Mouse (Mus musculus): ENCODE measurements around the gene Npb. TPM values are rescaled to one million over a fixed set of nuclear protein-coding genes. Genes with fewer than 3 reads are reported as not detected.
"Not testable (repeated sequence)": the region's sequence is repeated elsewhere in the genome, so short reads cannot be mapped to it uniquely, and the experiment has no call there.

The Npb gene
- polyA plus RNA-seq (2012; rRNA removed) = 2.2 and 2.8 TPM in 2 replicates

GRCm38 (mm10) chr11:120608241-120609034 lies at the start of gene Npb:
TSS of gene Npb (plus strand) at chr11:120608477.
- Histone ChIP-seq H3K27me3 (ENCODE audit: control insufficient read depth, insufficient read depth, low read length) (no peaks in the 10 kb centered on the region), H3K4me1 (replicated peaks; ENCODE audit: control insufficient read depth, insufficient read depth, low read length) (no peaks in the 10 kb centered on the region), H3K27ac (ENCODE audit: control insufficient read depth, insufficient read depth, low read length) (no peak within 1 kb of the TSS), H3K4me3 (ENCODE audit: control insufficient read depth, insufficient read depth, low read length) (no peak within 1 kb of the TSS), H3K36me3 (ENCODE audit: control insufficient read depth, insufficient read depth, low read length) (peaks cover 14% of the 10 kb centered on the region)
- TF ChIP-seq POLR2A (IDR thresholded peaks at IDR 0.05; ENCODE audit: control insufficient read depth, extremely low read depth, insufficient read depth, low read length, poor library complexity) = no peak
- 0 out of 2 replicates have a peak, but pooled peaks have one; percentile 18 for TF ChIP-seq CTCF (IDR thresholded peaks at IDR 0.05; ENCODE audit: borderline replicate concordance, control insufficient read depth, extremely low read depth, insufficient read depth, low read length, poor library complexity)
- DNase-seq = no peak
- WGBS = 54% methylated on average over 45 of the region's 45 CpGs

GRCm38 (mm10) chr11:120558843-120559242 lies 49.4 kb upstream of the Npb start:
- peaks cover 38% of the 10 kb centered on the region for H3K36me3 ChIP-seq (ENCODE audit: control insufficient read depth, insufficient read depth, low read length)
- H3K27me3 ChIP-seq (ENCODE audit: control insufficient read depth, insufficient read depth, low read length); H3K4me1 ChIP-seq (replicated peaks; ENCODE audit: control insufficient read depth, insufficient read depth, low read length); H3K27ac ChIP-seq (ENCODE audit: control insufficient read depth, insufficient read depth, low read length); H3K4me3 ChIP-seq (ENCODE audit: control insufficient read depth, insufficient read depth, low read length); DNase-seq: not testable (repeated sequence)
- WGBS = 92% methylated on average over 6 of the region's 6 CpGs

GRCm38 (mm10) chr11:120560952-120561728 lies 47.1 kb upstream of the Npb start:
- no peaks in the 10 kb centered on the region for H3K4me1 ChIP-seq (replicated peaks; ENCODE audit: control insufficient read depth, insufficient read depth, low read length)
- no peak overlapping the region for H3K27ac ChIP-seq (ENCODE audit: control insufficient read depth, insufficient read depth, low read length)
- WGBS = 92% methylated on average over 13 of the region's 13 CpGs
- no peak for TF ChIP-seq POLR2A (IDR thresholded peaks at IDR 0.05; ENCODE audit: control insufficient read depth, extremely low read depth, insufficient read depth, low read length, poor library complexity)
- no peak for TF ChIP-seq CTCF (IDR thresholded peaks at IDR 0.05; ENCODE audit: borderline replicate concordance, control insufficient read depth, extremely low read depth, insufficient read depth, low read length, poor library complexity)
- H3K27me3 ChIP-seq (ENCODE audit: control insufficient read depth, insufficient read depth, low read length) = no peaks in the 10 kb centered on the region
- H3K36me3 ChIP-seq (ENCODE audit: control insufficient read depth, insufficient read depth, low read length) = peaks cover 57% of the 10 kb centered on the region
- no peak for DNase-seq
- H3K4me3 ChIP-seq (ENCODE audit: control insufficient read depth, insufficient read depth, low read length) = no peak overlapping the region

GRCm38 (mm10) chr11:120562949-120563348 lies 45.3 kb upstream of the Npb start:
- Histone ChIP-seq H3K27me3 (ENCODE audit: control insufficient read depth, insufficient read depth, low read length) (no peaks in the 10 kb centered on the region), H3K36me3 (ENCODE audit: control insufficient read depth, insufficient read depth, low read length) (peaks cover 75% of the 10 kb centered on the region), H3K4me1 (replicated peaks; ENCODE audit: control insufficient read depth, insufficient read depth, low read length) (no peaks in the 10 kb centered on the region), H3K27ac (ENCODE audit: control insufficient read depth, insufficient read depth, low read length) (no peak overlapping the region), H3K4me3 (ENCODE audit: control insufficient read depth, insufficient read depth, low read length) (no peak overlapping the region)
- 97% methylated on average over 13 of the region's 13 CpGs for WGBS
- DNase-seq = no peak
- TF ChIP-seq CTCF (IDR thresholded peaks at IDR 0.05; ENCODE audit: borderline replicate concordance, control insufficient read depth, extremely low read depth, insufficient read depth, low read length, poor library complexity) = no peak
- no peak for TF ChIP-seq POLR2A (IDR thresholded peaks at IDR 0.05; ENCODE audit: control insufficient read depth, extremely low read depth, insufficient read depth, low read length, poor library complexity)

GRCm38 (mm10) chr11:120565114-120565513 lies 43.2 kb upstream of the Npb start:
- WGBS = 90% methylated on average over 9 of the region's 9 CpGs
- Histone ChIP-seq H3K36me3 (ENCODE audit: control insufficient read depth, insufficient read depth, low read length) (peaks cover 82% of the 10 kb centered on the region), H3K4me1 (replicated peaks; ENCODE audit: control insufficient read depth, insufficient read depth, low read length) (no peaks in the 10 kb centered on the region), H3K4me3 (ENCODE audit: control insufficient read depth, insufficient read depth, low read length) (no peak overlapping the region), H3K27ac (ENCODE audit: control insufficient read depth, insufficient read depth, low read length) (no peak overlapping the region), H3K27me3 (ENCODE audit: control insufficient read depth, insufficient read depth, low read length) (no peaks in the 10 kb centered on the region)
- TF ChIP-seq POLR2A (IDR thresholded peaks at IDR 0.05; ENCODE audit: control insufficient read depth, extremely low read depth, insufficient read depth, low read length, poor library complexity) = no peak
- TF ChIP-seq CTCF (IDR thresholded peaks at IDR 0.05; ENCODE audit: borderline replicate concordance, control insufficient read depth, extremely low read depth, insufficient read depth, low read length, poor library complexity) = no peak
- no peak for DNase-seq

GRCm38 (mm10) chr11:120568324-120568723 lies 40.0 kb upstream of the Npb start:
- TF ChIP-seq POLR2A (IDR thresholded peaks at IDR 0.05; ENCODE audit: control insufficient read depth, extremely low read depth, insufficient read depth, low read length, poor library complexity) (no peak), CTCF (IDR thresholded peaks at IDR 0.05; ENCODE audit: borderline replicate concordance, control insufficient read depth, extremely low read depth, insufficient read depth, low read length, poor library complexity) (no peak)
- no peaks in the 10 kb centered on the region for H3K27me3 ChIP-seq (ENCODE audit: control insufficient read depth, insufficient read depth, low read length)
- peaks cover 50% of the 10 kb centered on the region for H3K36me3 ChIP-seq (ENCODE audit: control insufficient read depth, insufficient read depth, low read length)
- WGBS = 97% methylated on average over 6 of the region's 6 CpGs
- no peak for DNase-seq
- peaks cover 5% of the 10 kb centered on the region for H3K4me1 ChIP-seq (replicated peaks; ENCODE audit: control insufficient read depth, insufficient read depth, low read length)
- H3K4me3 ChIP-seq (ENCODE audit: control insufficient read depth, insufficient read depth, low read length) = no peak overlapping the region
- no peak overlapping the region for H3K27ac ChIP-seq (ENCODE audit: control insufficient read depth, insufficient read depth, low read length)
